In genomic region chr6:125600036-125600558, GRCm38 (mm10) we compare ENCODE assay signal across 10 mouse cellular contexts. TPM values are rescaled to one million over a fixed set of nuclear protein-coding genes. Genes with fewer than 3 reads are reported as not detected.
DNase-seq lines count a peak whose midpoint lies in the region; ATAC-seq lines count a peak whose summit lies in the region.
"Had no signal": no experiment of that assay in that cellular context is flagged by ENCODE, and none has a peak within 500 bp of the region (broad histone marks: within the 10 kb centered on the region; RNA-seq: fewer than 3 reads in every experiment).

No protein-coding gene starts in this region.

- no peak overlapping the region for H3K4me2 ChIP-seq in kidney, embryonic 14.5 days (replicated peaks; ENCODE audit: low read depth, low read length)
- H3K4me2 ChIP-seq in liver, embryonic 13.5 days: no peak overlapping the region
- H3K4me2 ChIP-seq: embryonic facial prominence, embryonic 13.5 days had no signal

- H3K4me1 ChIP-seq in kidney, embryonic 14.5 days (ENCODE audit: control insufficient read depth, insufficient read depth, low read length): 0 out of 2 replicates have a peak, but pooled peaks cover 3% of the 10 kb centered on the region
- H3K4me1 ChIP-seq in liver, embryonic 13.5 days (replicated peaks): peaks cover 31% of the 10 kb centered on the region

- DNase-seq in urinary bladder, adult 18-20 months (ENCODE audit: low spot score in 2 of 2): peak; percentile 50 to 61
- DNase-seq in urinary bladder, postnatal 10 days (ENCODE audit: low spot score): no peak
- peak; percentile 89 to 90 for DNase-seq in cerebellum, postnatal 10 days
- DNase-seq in frontal cortex, postnatal 25 days (ENCODE audit: low spot score in 2 of 2): peak; percentile 55 to 70
- DNase-seq in liver, embryonic 13.5 days: peak; percentile 50
- peak; percentile 62 for DNase-seq in thymus, postnatal 14 days

- H3K27me3 ChIP-seq in kidney, embryonic 14.5 days (ENCODE audit: control insufficient read depth, insufficient read depth, low read length): no peaks in the 10 kb centered on the region
- H3K27me3 ChIP-seq in liver, embryonic 13.5 days: peaks cover 12% of the 10 kb centered on the region; the same call in 1 of the 2 replicates
- H3K27me3 ChIP-seq: embryonic facial prominence, embryonic 13.5 days had no signal

- ATAC-seq in kidney, embryonic 14.5 days (ENCODE audit: low FRiP score, low TSS enrichment): 0 out of 2 replicates have a peak, but pooled peaks have one; percentile 32
- no peak for ATAC-seq in liver, embryonic 13.5 days (ENCODE audit: low read depth)
- peak; percentile 64 for ATAC-seq in neutrophil, adult 5-6 weeks (ENCODE audit: extremely low read depth, insufficient number of reproducible peaks, low FRiP score, poor library complexity, severe bottlenecking)

- H3K9me3 ChIP-seq in kidney, embryonic 14.5 days (ENCODE audit: control insufficient read depth, low read length): no peaks in the 10 kb centered on the region
- H3K9me3 ChIP-seq in liver, embryonic 13.5 days (replicated peaks): no peaks in the 10 kb centered on the region
- H3K9me3 ChIP-seq: embryonic facial prominence, embryonic 13.5 days had no signal

- WGBS in kidney, embryonic 14.5 days: 39% methylated on average over 9 of the region's 9 CpGs
- WGBS in liver, embryonic 13.5 days (ENCODE audit: insufficient replicate concordance): 33% methylated on average over 9 of the region's 9 CpGs

- H3K4me3 ChIP-seq in kidney, embryonic 14.5 days (ENCODE audit: low read length): no peak overlapping the region
- no peak overlapping the region for H3K4me3 ChIP-seq in liver, embryonic 13.5 days (replicated peaks)
- H3K4me3 ChIP-seq: embryonic facial prominence, embryonic 13.5 days; myocyte had no signal

- H3K27ac ChIP-seq in kidney, embryonic 14.5 days (ENCODE audit: low read depth, low read length): no peak overlapping the region
- H3K27ac ChIP-seq in liver, embryonic 13.5 days: no peak overlapping the region

- H3K36me3 ChIP-seq in kidney, embryonic 14.5 days (ENCODE audit: control insufficient read depth, insufficient read depth, low read length): no peaks in the 10 kb centered on the region
- no peaks in the 10 kb centered on the region for H3K36me3 ChIP-seq in liver, embryonic 13.5 days
- H3K36me3 ChIP-seq: embryonic facial prominence, embryonic 13.5 days had no signal

- H3K9ac ChIP-seq in kidney, embryonic 14.5 days (ENCODE audit: low read depth, low read length): no peak overlapping the region
- no peak overlapping the region for H3K9ac ChIP-seq in liver, embryonic 13.5 days

RNA-seq across cellular contexts. Expression of gene Vwf, which starts 53.5 kb away (rescaled TPM):
- 2.4 and 5.2 TPM in 2 replicates for polyA plus RNA-seq in kidney, embryonic 14.5 days (2014; fragmentation: Nextera tagmentation; extraction: Ambion mirVana)
- 12.7 and 13.3 TPM in 2 replicates for polyA plus RNA-seq in liver, embryonic 13.5 days (2015; fragmentation: Nextera tagmentation; extraction: Ambion mirVana)
- 5.7 and 8.6 TPM in 2 replicates for total RNA-seq in neutrophil, adult 5-6 weeks (2017)
